Mouse (Mus musculus) induced T-regulatory cell, adult 2 months (primary cell): ENCODE data around the gene Afap1l2.

Experiments
- DNase-seq: peaks from one replicate; pipeline ENCODE4 v3.0.0-alpha.2; 2012; ENCODE audit warnings: low read depth

Gene Afap1l2

DNA sequence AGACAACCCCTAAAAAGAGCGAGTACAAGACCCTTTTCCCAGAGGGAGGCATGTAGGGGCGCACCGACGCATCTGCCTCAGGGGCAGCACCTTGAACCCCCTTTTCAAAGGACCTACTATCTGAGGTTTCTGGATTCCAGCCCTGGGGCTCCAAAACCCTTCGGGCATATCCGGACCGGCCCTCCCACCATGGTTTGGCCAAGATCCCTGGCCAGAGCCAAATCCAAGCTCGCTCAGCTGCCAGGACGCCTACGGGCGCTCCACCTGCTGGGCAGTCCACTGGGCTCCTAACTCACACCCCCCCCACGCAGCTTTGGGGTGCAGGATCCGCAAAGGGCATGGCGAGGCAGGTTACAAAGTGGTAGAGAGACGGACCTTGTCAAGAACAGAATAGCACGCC lies 737 bp downstream of the Afap1l2 start:
- DNase-seq, result no peak

DNA sequence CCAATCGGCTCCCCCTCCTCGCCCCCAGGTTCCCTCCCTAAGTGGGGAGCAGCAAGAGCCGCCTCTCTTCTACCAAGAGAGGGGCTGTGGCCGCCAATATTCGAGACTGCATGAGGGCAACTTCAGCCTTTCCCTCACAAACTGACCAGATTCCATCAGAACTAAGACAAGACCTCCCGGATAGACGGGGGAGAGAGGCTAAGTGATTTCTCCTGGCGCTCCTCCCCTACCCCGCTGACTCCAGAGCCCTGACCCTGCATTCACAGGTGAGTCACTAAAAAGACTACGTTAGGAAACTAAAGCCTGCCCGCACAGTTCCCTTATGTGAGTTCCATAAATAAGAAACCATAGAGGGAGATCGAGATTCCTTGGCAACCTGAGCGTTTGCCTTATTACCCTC lies 1.2 kb downstream of the Afap1l2 start:
- DNase-seq, result no peak

GRCm38 (mm10) chr19:57005062-57005461 lies 3.0 kb downstream of the Afap1l2 start:
- DNase-seq, result no peak

- DNase-seq, result no peak
These were observed 4.6 kb downstream of the Afap1l2 start for GRCm38 (mm10) chr19:57003460-57003810.

GRCm38 (mm10) chr19:57002741-57003459 lies 5.1 kb downstream of the Afap1l2 start:
- DNase-seq, result no peak

DNA sequence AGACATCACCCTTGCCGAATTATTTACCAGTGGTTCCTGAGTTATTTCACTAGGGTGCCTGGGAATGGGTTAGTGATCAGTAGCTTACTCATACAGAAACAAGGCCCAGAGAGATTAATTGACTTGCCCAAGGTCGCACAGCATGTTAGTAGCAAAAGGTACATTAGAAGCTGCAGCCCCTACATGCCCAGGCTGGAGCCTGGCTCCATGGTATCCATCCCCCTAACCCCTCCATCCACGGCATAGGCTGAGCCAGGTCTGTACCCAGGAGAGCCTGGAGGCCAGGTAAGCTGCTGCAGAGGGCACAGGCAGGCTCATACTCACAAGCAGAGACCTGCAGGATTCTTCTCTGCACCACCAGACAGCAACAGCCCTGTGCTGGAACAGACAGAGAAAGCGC lies 6.1 kb downstream of the Afap1l2 start:
- no peak for DNase-seq

GRCm38 (mm10) chr19:57000592-57000991 lies 7.4 kb downstream of the Afap1l2 start:
- no peak for DNase-seq

GRCm38 (mm10) chr19:56999781-57000180 lies 8.2 kb downstream of the Afap1l2 start:
- DNase-seq, result no peak

- no peak for DNase-seq
These were observed 9.1 kb downstream of the Afap1l2 start for GRCm38 (mm10) chr19:56998910-56999309.

DNA sequence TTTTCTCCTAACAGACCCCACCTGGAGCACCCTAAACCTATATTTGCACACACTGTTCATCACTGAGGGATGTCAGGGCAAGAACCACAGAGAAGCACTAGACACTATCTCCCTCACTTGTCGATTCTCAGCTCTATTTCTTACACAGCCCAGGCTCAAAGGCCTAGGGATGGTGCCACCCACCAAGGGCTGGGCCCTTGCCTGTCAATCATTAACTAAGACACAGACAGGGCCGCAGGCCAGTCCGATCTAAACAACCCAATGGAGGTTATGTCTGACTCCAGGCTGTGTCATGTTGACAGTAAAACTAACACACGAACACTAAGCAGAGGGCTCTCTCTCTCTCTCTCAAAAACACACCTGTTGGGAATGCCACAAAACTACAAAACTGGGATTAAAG lies 9.7 kb downstream of the Afap1l2 start:
- no peak for DNase-seq

GRCm38 (mm10) chr19:56997164-56997599 lies 10.8 kb downstream of the Afap1l2 start:
- no peak for DNase-seq

GRCm38 (mm10) chr19:56995441-56995840 lies 12.6 kb downstream of the Afap1l2 start:
- no peak for DNase-seq

DNA sequence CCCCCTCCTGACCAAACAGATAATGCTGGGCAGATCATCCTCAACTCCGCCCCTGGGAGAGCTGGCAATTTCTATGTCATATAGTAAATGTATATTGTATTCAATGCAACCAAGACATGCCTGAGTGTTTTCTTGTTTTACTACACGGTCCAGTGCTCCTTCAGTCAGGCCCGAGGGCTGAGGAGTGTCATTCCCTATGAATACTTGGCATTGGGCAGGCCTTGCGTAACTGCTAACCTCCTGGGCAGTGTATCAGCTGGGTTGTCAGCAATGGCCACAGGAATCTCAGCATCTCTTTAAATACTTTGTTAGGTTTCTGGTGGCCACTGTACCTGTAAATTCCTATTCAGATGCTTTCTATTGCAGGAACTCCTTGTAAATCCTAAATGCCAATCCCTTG lies 13.4 kb downstream of the Afap1l2 start:
- DNase-seq, result no peak

DNA sequence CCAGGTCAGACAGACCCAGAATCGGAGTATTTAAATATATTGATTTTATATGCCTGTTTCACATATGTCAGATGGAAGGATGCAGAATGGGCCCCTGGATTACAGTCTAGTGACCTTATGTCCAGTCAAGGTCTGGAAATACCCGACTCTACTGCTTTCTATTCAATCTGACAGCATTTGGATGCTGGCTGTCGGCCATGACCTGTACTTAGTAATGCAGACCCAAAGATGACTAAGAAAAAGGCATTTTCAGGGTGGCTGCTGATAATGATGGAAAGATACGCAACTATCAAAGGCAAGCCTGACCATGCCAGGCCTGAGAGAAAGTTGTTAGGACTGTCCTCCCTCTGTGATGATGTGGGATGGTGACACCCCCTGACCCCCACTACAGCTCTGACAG lies 14.3 kb downstream of the Afap1l2 start:
- DNase-seq, result no peak

DNA sequence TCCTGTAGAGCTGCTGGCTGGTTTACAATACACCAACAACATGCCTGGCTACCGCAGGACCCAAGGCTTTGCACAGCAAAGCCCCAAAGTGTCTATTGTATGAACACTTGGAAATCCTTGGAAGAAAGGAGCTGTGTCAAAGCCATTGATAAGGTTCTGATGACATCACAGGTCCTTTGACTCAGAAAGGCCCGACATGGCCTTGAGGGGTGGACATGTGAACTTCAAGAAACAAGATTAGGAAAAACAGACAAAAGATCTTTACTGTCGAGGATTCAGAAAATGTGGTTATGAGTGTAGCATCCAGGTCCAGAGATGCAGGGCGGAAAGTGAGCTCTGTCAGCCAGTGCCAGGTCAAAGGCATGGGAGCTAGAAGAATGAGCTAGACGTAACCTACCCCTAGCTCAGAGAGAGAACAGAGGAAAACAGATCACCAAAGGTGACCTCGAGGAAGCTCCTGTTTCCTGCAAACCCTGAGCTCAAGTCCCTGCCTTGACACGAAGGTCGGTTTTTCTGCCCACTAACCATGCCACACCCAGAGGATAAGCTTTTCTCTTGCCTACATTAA lies 15.0 kb downstream of the Afap1l2 start:
- no peak for DNase-seq

GRCm38 (mm10) chr19:56990367-56991111 lies 17.5 kb downstream of the Afap1l2 start:
- DNase-seq, result no peak

DNA sequence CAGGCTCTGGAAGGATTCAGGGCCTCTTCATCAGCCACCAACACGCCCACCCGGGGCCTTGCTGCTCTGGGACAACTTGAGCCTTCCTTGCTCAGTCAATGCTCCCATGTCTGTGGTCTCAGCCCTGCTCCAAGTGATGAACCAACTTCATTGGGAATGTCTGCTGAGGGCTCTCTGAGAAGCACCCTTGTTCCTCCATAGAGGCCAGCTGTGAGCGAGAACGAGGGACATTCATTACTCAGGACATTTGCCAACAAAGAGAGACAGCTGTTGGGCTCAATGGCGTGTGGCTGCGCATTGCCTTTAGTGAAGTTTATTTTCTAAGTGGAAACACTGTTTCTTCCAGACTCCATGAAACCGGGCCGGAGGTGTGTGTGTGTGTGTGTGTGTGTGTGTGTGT lies 18.9 kb downstream of the Afap1l2 start:
- DNase-seq, result no peak

DNA sequence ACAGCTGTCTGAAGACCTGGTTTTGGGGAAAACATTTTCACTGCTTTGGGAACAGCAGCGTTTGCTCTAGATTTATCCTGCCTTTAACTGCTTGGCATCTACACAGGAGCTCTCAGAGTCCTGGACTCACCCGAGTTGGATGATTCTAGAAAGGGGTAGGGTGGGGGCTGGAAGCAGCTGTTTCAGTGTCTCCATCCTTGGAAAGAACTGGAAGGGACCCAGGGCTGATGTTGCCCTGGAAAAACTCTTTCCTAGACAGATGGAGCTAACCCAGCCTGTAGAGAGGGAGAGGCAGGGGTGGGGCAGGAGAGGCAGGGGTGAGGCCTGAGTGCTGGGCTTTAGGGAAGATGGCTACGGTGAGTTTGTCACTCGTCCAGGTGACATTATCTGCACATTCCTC lies 23.8 kb downstream of the Afap1l2 start:
- DNase-seq, result no peak

GRCm38 (mm10) chr19:56983757-56984156 lies 24.3 kb downstream of the Afap1l2 start:
- DNase-seq, result no peak

GRCm38 (mm10) chr19:56981760-56982159 lies 26.3 kb downstream of the Afap1l2 start:
- no peak for DNase-seq

DNA sequence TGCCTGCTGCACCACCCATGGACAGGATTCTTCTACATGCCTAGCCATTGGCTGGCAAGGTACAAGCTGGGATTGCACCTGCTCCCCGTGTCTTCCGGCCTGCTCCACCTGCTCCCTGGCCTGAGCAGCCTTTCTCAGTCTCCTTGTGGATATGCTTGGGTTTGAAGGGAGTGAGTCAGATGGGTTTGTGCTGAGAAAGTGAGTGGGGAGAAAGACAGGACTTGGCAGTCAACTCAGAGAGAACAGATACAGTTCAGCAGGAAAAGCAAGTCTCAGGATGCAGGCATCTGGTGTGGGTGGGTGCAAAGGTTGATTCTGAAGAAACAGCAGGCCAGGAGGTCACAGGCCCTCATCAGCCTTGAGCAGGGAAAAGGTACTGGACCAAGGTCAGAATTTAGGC lies 27.2 kb downstream of the Afap1l2 start:
- no peak for DNase-seq

DNA sequence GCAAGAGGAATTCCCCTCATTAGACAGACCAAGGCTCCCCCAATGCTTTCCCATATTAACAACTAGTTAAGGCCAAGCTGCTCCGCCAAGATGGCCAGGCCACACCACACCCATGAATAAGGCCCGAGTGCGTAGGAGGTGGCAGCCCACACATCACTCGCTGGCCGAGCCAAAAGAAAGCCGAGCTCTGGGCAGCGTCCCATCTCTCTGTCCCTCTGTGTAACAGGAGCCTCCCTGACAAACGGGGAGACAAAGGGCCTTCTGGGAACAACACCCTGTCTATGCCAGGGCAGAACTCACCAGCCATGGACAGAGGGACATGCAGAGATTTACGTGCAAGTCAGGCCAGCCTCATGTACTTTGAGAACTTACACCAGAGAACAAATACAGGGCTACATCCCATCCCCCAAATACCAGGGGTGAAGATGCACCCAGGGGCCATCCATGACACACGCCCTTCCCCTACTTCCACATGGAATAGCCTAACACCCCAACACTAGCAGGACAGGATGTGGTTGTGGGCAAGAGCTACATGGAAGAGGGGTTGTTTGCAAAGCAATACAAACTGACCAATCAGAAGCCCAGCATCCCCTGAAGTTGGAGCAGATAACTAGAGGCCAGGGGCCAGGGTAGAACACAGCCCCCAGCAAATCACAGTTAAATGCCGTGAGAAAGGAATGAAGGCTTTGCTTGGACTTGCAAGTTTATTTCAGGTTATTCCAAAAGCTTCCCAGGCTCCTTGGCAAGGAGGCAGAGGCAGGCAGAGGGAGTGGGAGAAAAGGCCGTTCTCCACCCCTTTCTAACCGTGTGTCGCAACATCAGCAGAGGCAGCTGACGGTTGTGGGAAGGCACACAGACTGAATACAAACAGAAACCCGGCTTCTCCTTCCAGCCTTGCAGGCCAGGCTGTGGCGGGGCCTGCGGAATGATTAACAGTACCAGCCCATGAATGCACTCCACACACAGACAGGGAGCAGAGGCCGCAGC lies 30.8 kb downstream of the Afap1l2 start:
- DNase-seq, result no peak
